Mouse (Mus musculus) right cerebral cortex, adult 18-20 months (tissue): ENCODE data around the gene Fam124a.
"Not testable (repeated sequence)": the region's sequence is repeated elsewhere in the genome, so short reads cannot be mapped to it uniquely, and the experiment has no call there.

Experiments used
- DNase-seq: peaks from one replicate; pipeline ENCODE4 v3.0.0; 2022; ENCODE audit warnings: mixed read lengths

The Fam124a gene

DNA sequence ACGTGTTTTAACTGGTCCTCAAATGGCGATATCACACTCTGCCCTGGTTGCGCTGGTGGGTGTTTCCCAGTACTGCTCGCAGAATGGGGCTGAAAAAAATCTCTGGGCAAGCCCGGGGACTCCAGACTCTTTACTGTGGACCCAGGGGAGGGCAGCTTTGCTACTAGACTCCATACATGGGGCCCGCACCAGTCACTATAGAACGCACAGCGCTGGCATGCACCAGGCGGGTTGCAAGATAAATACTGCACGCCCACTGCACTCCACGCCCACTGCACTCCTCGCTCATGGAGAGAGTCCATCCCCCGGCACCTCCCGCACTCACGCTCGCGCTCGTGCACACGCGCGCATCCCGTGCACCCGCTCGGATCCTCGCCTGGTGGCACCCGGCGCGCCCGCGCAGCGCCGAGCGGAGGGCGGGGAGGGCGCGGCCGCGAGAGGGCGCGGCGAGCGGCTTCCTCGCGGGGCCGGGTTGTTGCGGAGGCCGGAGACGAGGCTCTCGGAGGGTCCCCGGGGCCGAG is at the start of gene Fam124a:
Fam124a (plus strand) TSS at position 429 of the 521 bp plus-strand sequence.
- DNase-seq = peak; percentile 84

GRCm38 (mm10) chr14:62506261-62506660 is 49.3 kb upstream of the Fam124a start:
- DNase-seq = no peak

- no peak for DNase-seq
Measured at GRCm38 (mm10) chr14:62509350-62509749, 46.2 kb upstream of the Fam124a start.

- DNase-seq = no peak
Measured at GRCm38 (mm10) chr14:62512845-62513244, 42.7 kb upstream of the Fam124a start.

- no peak for DNase-seq
Measured at GRCm38 (mm10) chr14:62530951-62531350, 24.6 kb upstream of the Fam124a start.

GRCm38 (mm10) chr14:62536127-62536526 is 19.4 kb upstream of the Fam124a start:
- no peak for DNase-seq

- DNase-seq = no peak
Measured at GRCm38 (mm10) chr14:62536988-62537387, 18.5 kb upstream of the Fam124a start.

DNA sequence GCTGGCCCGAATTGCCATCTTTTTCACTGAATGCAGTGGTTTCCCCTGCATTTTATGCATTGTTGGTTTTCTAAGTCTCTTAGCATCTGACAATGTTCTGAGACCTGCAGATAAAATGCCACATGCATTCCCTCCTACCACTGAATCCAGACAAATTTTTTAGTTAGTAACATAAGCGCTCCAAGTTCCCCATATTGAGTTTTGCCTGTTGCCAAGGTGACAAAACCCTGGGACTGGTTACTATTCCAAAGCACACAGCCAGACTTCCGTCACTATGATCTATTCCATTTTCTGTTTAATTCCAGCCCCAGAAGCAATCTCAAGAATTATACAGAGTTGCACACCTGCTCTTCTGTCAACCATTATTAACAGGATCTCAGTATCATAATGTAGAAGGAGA is 15.7 kb upstream of the Fam124a start:
- peak; percentile 29 for DNase-seq

DNA sequence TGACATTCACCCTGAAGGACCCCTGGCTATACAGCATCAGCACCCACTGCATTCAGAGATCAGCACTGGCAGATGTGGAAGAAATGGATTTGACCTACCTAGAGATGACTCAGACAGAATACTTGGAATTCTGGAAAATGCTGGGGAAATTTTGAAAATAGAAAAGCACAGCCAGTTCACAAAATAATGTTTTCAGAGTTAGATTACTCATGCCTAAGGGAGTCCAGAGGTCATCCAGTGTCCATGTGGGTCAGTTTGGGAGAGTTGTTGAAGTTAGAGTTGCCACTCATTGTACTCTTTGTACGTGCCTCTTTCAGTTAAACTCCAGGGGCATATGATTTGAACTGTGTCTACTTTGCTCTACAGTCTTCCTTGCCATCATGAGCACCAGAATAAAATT is 13.8 kb upstream of the Fam124a start:
- no peak for DNase-seq

DNA sequence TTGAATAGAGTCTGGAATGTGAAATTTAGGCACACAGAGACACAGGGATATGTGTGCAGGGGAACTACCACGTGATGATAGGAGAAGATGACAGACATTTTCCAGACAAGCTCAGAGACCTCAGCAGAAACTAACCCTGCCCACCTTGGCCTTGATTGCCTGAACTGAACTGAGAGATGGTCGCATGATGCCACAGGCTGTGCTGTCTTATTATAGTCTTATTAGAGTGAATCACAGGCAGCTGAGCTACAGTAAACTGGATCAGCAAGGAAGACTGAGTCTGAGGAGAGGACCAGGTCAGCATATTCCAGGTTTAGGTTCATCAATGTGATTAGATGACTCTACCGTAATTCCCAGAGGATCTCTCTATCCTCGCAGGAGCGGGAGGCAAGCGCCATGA is 9.2 kb upstream of the Fam124a start:
- DNase-seq = no peak

DNA sequence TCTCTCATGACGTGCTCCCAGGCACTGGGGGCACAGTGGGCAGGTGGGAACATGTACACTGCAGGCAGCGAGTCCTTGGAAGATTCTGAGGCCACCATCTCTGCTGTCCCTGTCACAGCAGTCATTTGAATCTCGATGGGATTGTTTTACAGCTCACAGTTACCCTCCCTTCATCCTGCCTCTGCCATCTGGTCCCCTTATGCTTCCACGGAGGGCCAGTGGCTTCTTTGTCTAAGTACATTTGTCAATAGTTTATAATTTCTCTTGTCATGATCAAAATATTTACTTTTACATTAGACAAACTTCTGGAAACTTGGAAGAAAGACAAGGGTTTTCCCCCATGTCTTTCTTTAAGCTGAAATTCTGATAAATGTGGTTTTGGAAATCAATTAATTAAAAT is 8.8 kb upstream of the Fam124a start:
- no peak for DNase-seq

GRCm38 (mm10) chr14:62550121-62550520 is 5.4 kb upstream of the Fam124a start:
- no peak for DNase-seq

DNA sequence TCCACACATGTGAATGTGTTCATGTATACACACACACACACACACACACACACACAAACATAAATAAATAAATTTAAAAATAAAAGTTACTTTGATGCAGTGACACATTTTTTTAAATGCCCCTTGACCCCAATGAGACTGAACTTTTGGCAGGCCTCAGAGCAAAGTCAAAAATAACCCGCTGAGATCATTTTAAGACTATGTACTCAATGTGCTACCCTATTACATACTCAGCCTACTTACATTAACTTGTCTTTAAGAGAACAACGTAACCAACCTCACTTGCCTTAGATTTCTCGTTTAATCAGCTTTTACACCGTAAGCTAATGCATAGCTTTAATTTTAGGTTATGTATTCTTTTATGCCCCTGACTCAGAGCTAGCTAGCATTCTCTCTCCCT is 2.8 kb upstream of the Fam124a start:
- DNase-seq = no peak

DNA sequence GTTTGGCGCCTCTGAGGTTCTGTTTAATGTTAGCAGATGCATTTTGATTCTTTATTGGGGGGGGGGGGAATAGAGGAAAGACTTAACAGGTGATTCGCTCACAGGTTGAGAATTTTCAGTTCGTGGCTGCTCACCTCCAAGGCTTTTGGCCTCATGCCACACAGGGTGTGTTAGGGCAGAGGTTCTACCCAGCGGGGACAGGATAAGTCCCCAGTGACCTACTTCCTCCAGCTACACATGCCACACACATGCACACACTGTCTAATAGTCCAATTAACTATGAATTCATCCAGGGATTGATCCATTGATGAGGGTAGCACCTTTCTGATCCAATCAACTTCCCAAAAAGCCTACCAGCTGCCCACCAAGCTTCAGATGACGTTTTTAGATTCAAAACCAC is 1.8 kb upstream of the Fam124a start:
- no peak for DNase-seq

- no peak for DNase-seq
Measured at GRCm38 (mm10) chr14:62555840-62556810, 588 bp downstream of the Fam124a start.

DNA sequence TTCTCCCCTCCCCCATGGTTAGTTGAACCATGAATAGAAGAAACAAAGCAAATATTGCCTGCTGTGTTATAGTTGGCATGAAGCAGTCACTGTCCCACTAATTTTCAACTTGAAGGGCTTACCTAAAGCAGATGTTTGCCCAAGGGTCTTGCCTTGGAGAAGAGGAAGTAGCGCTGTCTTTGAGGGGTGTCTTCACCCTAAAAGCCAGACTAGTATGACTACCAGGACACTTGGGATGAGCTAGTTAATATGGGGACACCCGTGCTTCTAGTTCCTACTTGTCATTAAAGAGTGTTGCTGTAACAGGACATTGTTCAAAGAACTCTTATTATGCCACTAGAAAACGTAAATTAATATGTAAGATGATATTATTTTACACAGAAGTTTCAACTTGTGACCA is 1.6 kb downstream of the Fam124a start:
- DNase-seq = no peak

DNA sequence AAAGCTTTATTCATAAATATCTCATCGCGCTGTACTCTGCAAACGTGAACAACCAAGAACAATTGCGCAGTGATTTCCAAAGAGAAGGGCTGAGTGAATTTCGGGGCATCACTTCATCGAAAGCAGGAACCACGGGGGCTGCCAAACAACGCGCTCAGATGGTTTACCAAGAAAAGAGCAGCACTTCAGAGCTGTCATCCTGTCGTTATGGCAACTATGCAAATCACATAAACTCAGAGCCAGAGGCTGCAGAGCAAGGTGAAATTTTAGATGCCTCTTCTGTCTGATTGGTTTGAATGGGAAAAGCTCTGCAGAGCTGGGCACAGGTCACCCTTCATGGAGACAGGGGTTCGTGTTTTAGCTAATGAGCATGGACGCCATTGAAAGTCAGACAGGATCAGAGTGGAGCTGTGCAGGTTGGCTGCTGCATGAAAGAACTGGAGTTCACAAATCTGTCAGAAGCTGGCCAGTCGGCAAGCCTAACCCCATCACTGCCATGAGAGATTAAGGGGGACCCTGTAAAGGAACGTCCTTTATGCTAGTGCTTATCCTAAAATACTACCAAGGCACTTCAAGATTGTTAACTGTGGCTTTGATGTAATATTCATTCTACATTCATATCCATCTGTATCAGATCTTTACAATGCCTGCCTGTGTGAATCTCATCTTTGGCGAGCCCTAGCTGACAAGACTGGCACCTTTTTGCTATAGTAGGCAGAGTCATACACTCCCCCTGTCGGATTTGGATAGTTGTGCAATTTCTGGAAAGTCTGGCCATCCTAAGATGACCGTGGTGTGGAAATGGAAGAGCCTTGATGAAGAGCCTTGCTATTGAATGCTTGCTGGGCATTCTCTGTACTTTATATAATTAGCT is 6.6 kb downstream of the Fam124a start:
- DNase-seq = peak; percentile 59

GRCm38 (mm10) chr14:62563679-62564078 is 8.1 kb downstream of the Fam124a start:
- no peak for DNase-seq

DNA sequence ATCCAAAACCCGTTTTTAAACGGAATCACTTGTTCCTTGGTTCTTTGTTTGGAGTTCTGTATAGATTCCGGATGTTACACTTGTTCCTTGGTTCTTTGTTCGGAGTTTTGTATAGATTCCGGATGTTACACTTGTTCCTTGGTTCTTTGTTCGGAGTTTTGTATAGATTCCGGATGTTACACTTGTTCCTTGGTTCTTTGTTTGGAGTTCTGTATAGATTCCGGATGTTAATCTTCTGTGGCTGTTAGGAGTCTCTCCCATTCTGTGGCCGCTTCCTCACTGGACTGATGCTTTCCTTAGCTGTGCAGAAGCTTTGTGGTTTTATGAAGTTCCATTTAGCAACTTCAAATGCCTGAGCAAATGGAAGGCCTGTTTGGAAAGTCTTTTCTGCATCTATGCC is 11.3 kb downstream of the Fam124a start, which contains the start of gene Gm4131:
Gm4131 (minus strand) TSS at position 101 of the 400 bp plus-strand sequence.
- DNase-seq = not testable (repeated sequence)

- no peak for DNase-seq
Measured at GRCm38 (mm10) chr14:62569463-62569862, 13.9 kb downstream of the Fam124a start.

DNA sequence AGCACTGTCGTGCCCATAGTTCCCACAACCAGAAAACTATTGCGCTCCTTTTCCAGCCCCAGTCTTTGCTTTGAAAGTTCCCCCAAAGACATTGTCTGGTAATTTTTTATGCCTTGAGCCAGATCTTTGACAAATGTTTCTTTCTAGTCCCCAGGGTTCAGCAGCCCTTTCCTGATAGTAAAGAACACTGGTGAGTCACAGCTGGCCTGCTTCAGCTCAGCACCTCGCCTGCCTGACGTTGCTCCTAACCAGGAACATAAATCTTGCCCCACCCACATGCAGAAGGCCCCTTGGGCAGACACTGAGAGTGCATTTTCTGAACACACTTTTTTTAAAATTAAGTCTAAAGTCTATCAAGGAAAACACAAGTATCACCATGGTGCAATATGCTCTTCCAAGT is 14.8 kb downstream of the Fam124a start:
- no peak for DNase-seq

GRCm38 (mm10) chr14:62573454-62573853 is 17.9 kb downstream of the Fam124a start:
- DNase-seq = no peak

DNA sequence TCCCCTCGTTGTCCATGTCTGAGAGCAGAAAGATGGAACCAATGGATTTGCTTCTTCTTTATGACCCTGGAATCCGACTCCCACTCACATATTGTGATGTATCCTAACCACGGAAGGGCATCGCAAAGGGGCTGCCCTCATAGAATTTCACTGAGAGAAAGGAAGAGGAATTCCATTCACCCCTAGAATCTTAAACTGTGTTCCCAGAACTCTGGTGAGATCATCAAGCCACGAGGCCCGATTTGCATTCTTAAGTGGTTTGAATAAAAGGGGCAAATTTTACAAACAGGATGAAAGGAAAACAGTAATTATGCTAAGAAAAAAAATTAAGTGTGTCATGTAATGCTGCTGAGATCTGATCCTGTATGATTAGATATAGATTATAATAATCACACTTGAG is 19.4 kb downstream of the Fam124a start:
- DNase-seq = no peak
